Mouse (Mus musculus): Measurements from ENCODE around the gene Pygm. TPM values are rescaled to one million over a fixed set of nuclear protein-coding genes. Genes with fewer than 3 reads are reported as not detected.

The Pygm gene
- polyA plus RNA-seq, 1 experiment: 1.2 TPM

DNA sequence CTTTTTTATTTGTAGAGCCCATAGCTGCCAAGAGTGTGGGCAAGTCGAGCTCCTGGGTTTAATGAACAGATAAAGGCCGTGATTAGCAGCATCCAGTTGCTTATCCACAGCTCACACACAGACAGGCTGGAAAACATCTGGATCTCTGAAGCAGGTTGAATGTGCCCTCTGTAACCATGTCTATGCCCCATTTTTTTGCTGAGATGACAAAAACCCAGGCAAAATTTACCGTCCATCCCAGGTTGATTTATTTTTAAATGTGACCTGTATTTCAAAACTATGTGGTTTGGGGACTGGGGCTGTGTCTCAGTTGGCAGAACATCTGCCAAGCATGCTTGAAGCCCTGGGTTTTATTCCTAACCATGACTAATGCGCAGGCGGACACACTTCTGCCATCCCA lies 25.0 kb downstream of the Pygm start:
- H3K27me3 ChIP-seq (ENCODE audit: control insufficient read depth, insufficient read depth, insufficient read length): peaks cover 66% of the 10 kb centered on the region
- TF ChIP-seq MYOD1 (IDR thresholded peaks at IDR 0.05; ENCODE audit: control insufficient read depth, insufficient read length, low read depth) (no peak), USF1 (IDR thresholded peaks at IDR 0.05; ENCODE audit: low read depth) (no peak), MYOG (IDR thresholded peaks at IDR 0.05; ENCODE audit: control insufficient read depth, extremely low read depth, insufficient read length) (no peak)
- no peaks in the 10 kb centered on the region for H3K79me3 ChIP-seq (ENCODE audit: low read depth)
- no peaks in the 10 kb centered on the region for H3K79me2 ChIP-seq (ENCODE audit: control insufficient read depth, insufficient read depth)
- H3K36me3 ChIP-seq (ENCODE audit: control insufficient read depth, insufficient read depth): no peaks in the 10 kb centered on the region
- no peak overlapping the region for H3ac ChIP-seq (ENCODE audit: control insufficient read depth, insufficient read length, low read depth)
- H3K4me3 ChIP-seq (ENCODE audit: insufficient read depth, poor library complexity, severe bottlenecking): no peak overlapping the region

DNA sequence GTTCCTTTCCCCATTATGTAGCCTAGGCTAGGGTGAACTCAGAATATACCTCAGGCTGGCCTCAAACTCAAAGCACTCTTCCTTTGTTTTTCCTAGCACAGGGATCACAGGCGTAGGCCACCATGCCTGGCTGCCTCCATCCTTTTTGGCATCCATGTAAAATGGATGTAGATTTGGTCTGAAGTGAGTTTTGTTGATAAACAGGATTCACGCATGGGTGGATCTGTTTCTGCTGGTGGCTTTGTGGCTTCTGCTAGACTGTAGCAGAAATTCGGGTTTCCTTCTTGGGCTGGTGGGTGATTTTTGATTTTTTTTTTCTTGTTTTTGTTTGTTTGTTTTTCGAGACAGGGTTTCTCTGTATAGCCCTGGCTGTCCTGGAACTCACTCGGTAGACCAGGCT lies 25.7 kb downstream of the Pygm start:
- Histone ChIP-seq H3K79me2 (ENCODE audit: control insufficient read depth, insufficient read depth) (no peaks in the 10 kb centered on the region), H3K4me3 (ENCODE audit: insufficient read depth, poor library complexity, severe bottlenecking) (no peak overlapping the region), H3K36me3 (ENCODE audit: control insufficient read depth, insufficient read depth) (no peaks in the 10 kb centered on the region), H3K79me3 (ENCODE audit: low read depth) (no peaks in the 10 kb centered on the region), H3ac (ENCODE audit: control insufficient read depth, insufficient read length, low read depth) (no peak overlapping the region), H3K27me3 (ENCODE audit: control insufficient read depth, insufficient read depth, insufficient read length) (peaks cover 65% of the 10 kb centered on the region)
- TF ChIP-seq FOSL1 (IDR thresholded peaks at IDR 0.05; ENCODE audit: insufficient read depth, low read length, poor library complexity, severe bottlenecking): no peak
- TF ChIP-seq MYOD1 (IDR thresholded peaks at IDR 0.05; ENCODE audit: control insufficient read depth, insufficient read length, low read depth): no peak
- TF ChIP-seq MYOG (IDR thresholded peaks at IDR 0.05; ENCODE audit: control insufficient read depth, extremely low read depth, insufficient read length): no peak
- TF ChIP-seq CEBPB (IDR thresholded peaks at IDR 0.05; ENCODE audit: low read depth): no peak
- TF ChIP-seq USF1 (IDR thresholded peaks at IDR 0.05; ENCODE audit: low read depth): no peak
- no peak for TF ChIP-seq MAX (IDR thresholded peaks at IDR 0.05)
- TF ChIP-seq CTCF (IDR thresholded peaks at IDR 0.05; ENCODE audit: control insufficient read depth, insufficient read depth, insufficient read length): no peak

DNA sequence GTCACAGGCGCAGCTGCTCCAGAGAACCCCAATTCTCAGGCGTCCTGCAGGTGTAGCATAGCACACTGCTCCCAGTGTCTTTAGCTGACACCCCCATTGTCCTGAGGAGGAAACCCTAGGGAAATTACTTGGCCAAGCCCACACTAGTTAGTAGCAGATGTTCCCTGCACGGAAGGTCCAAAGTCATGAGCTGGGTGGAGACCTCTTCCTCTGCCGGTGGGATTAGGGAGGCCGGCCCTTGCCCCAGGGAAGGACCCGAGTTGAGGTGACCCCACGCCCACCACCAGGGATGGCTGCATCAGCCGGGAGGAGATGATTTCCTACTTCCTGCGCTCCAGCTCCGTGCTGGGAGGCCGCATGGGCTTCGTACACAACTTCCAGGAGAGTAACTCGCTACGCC lies 28.6 kb downstream of the Pygm start:
- TF ChIP-seq USF1 (IDR thresholded peaks at IDR 0.05; ENCODE audit: low read depth) (no peak), CTCF (IDR thresholded peaks at IDR 0.05; ENCODE audit: control insufficient read depth, insufficient read depth, insufficient read length) (no peak), MYOD1 (IDR thresholded peaks at IDR 0.05; ENCODE audit: control insufficient read depth, insufficient read length, low read depth) (no peak), CEBPB (IDR thresholded peaks at IDR 0.05; ENCODE audit: low read depth) (no peak), FOSL1 (IDR thresholded peaks at IDR 0.05; ENCODE audit: insufficient read depth, low read length, poor library complexity, severe bottlenecking) (no peak), MYOG (IDR thresholded peaks at IDR 0.05; ENCODE audit: control insufficient read depth, extremely low read depth, insufficient read length) (no peak), MAX (IDR thresholded peaks at IDR 0.05) (no peak)
- no peaks in the 10 kb centered on the region for H3K36me3 ChIP-seq (ENCODE audit: control insufficient read depth, insufficient read depth)
- no peaks in the 10 kb centered on the region for H3K79me3 ChIP-seq (ENCODE audit: low read depth)
- peaks cover 79% of the 10 kb centered on the region for H3K27me3 ChIP-seq (ENCODE audit: control insufficient read depth, insufficient read depth, insufficient read length)
- H3ac ChIP-seq (ENCODE audit: control insufficient read depth, insufficient read length, low read depth): no peak overlapping the region
- no peak overlapping the region for H3K4me3 ChIP-seq (ENCODE audit: insufficient read depth, poor library complexity, severe bottlenecking)
- no peaks in the 10 kb centered on the region for H3K79me2 ChIP-seq (ENCODE audit: control insufficient read depth, insufficient read depth)

DNA sequence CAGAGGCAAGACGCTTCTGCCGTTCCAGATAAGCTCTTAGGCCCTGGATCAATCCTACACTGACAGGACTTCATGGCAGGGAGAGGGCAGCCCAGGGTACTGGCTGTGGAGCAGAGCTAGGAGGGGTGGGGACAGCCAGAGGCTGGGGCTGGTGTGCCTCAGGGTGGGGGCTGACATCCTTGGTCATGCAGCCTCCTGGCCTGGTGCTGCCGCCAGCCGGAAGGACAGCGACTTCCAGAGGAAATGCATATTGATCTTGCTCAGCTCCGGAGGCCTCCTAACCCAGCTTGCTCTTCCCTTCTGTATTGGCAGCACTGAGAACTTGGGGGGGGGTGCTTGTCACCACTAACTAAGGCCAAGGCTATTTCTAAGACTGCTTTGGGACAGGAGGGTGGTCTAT lies 31.3 kb downstream of the Pygm start:
- peaks cover 88% of the 10 kb centered on the region for H3K27me3 ChIP-seq (ENCODE audit: control insufficient read depth, insufficient read depth, insufficient read length)
- TF ChIP-seq MYOG (IDR thresholded peaks at IDR 0.05; ENCODE audit: control insufficient read depth, extremely low read depth, insufficient read length): no peak
- no peak for TF ChIP-seq CTCF (IDR thresholded peaks at IDR 0.05; ENCODE audit: control insufficient read depth, insufficient read depth, insufficient read length)
- no peak for TF ChIP-seq MAX (IDR thresholded peaks at IDR 0.05)
- no peak for TF ChIP-seq USF1 (IDR thresholded peaks at IDR 0.05; ENCODE audit: low read depth)
- no peak for TF ChIP-seq CEBPB (IDR thresholded peaks at IDR 0.05; ENCODE audit: low read depth)
- TF ChIP-seq MYOD1 (IDR thresholded peaks at IDR 0.05; ENCODE audit: control insufficient read depth, insufficient read length, low read depth): no peak
- no peak for TF ChIP-seq FOSL1 (IDR thresholded peaks at IDR 0.05; ENCODE audit: insufficient read depth, low read length, poor library complexity, severe bottlenecking)
- H3K4me3 ChIP-seq (ENCODE audit: insufficient read depth, poor library complexity, severe bottlenecking): no peak overlapping the region
- no peak overlapping the region for H3ac ChIP-seq (ENCODE audit: control insufficient read depth, insufficient read length, low read depth)
- H3K79me3 ChIP-seq (ENCODE audit: low read depth): no peaks in the 10 kb centered on the region
- no peaks in the 10 kb centered on the region for H3K79me2 ChIP-seq (ENCODE audit: control insufficient read depth, insufficient read depth)
- no peaks in the 10 kb centered on the region for H3K36me3 ChIP-seq (ENCODE audit: control insufficient read depth, insufficient read depth)

DNA sequence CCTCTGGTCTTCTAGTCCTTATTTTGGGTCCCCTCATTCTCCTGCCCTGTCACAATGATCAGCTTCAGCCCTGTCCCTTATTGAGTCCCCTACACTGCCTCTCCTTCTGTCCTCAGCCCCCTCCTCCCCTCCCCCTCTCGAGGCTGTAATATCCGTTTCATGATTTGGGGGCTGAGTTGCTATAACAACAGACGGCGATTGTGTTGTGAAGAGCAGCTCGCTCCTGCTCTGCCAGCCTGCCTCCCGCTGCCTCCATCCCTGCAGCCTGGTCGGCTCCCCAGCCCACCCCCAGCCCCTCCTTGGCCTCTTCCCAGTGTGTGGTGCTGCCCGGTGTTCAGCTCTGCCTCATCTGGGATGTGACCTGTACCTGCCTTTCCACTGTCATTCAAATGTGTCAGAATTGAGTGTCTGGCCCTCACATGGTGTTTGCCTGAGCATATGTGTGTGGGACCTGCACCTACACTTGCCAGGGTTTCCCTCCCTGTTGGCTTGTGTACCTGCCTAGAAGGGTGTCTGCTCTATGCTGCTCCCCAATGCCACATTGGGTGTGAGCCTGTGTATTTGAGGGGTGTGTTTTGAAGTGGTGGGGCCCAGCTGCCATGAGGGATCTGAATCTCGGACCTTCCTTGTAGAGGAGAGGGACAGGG lies 32.0 kb downstream of the Pygm start:
- TF ChIP-seq FOSL1 (IDR thresholded peaks at IDR 0.05; ENCODE audit: insufficient read depth, low read length, poor library complexity, severe bottlenecking) (no peak), CEBPB (IDR thresholded peaks at IDR 0.05; ENCODE audit: low read depth) (no peak), MYOG (IDR thresholded peaks at IDR 0.05; ENCODE audit: control insufficient read depth, extremely low read depth, insufficient read length) (no peak)
- Histone ChIP-seq H3K79me3 (ENCODE audit: low read depth) (no peaks in the 10 kb centered on the region), H3K79me2 (ENCODE audit: control insufficient read depth, insufficient read depth) (no peaks in the 10 kb centered on the region), H3K4me3 (ENCODE audit: insufficient read depth, poor library complexity, severe bottlenecking) (no peak overlapping the region), H3K27me3 (ENCODE audit: control insufficient read depth, insufficient read depth, insufficient read length) (peaks cover 88% of the 10 kb centered on the region), H3ac (ENCODE audit: control insufficient read depth, insufficient read length, low read depth) (no peak overlapping the region), H3K36me3 (ENCODE audit: control insufficient read depth, insufficient read depth) (no peaks in the 10 kb centered on the region)

All from C2C12 (cell line).